Mouse (Mus musculus) heart, embryonic 15.5 days (tissue): Measurements from ENCODE around the gene Dqx1. TPM values are rescaled to one million over a fixed set of nuclear protein-coding genes. Genes with fewer than 3 reads are reported as not detected.

Experiments
- ATAC-seq: fragments of 200-750 bp; cut with Nextera tagmentation; replicated peaks from 2 replicates; pipeline ENCODE4 v1.8.0; 2017; ENCODE audit warnings: low read depth, moderate TSS enrichment; ENCODE audit not compliant: insufficient number of reproducible peaks, insufficient read depth, low FRiP score
- H3K27ac ChIP-seq: fragments of 300-500 bp; sonication (generic); 2 replicates; pipeline ENCODE4 v1.5.1; 2015; ENCODE audit warnings: mild to moderate bottlenecking, inconsistent platforms
- H3K27me3 ChIP-seq: fragments of 300-500 bp; sonication (generic); 2 replicates; pipeline ENCODE4 v1.6.1; 2015; ENCODE audit warnings: inconsistent platforms
- H3K36me3 ChIP-seq: fragments of 300-500 bp; sonication (generic); 2 replicates; pipeline ENCODE4 v1.6.1; 2015; ENCODE audit warnings: mild to moderate bottlenecking, inconsistent platforms
- H3K4me1 ChIP-seq: fragments of 300-500 bp; sonication (generic); replicated peaks from 2 replicates; pipeline ENCODE4 v1.6.1; 2015; ENCODE audit warnings: inconsistent platforms
- H3K4me2 ChIP-seq: fragments of 300-500 bp; sonication (generic); 2 replicates; pipeline ENCODE4 v1.6.1; 2015; ENCODE audit warnings: inconsistent platforms, mild to moderate bottlenecking, moderate library complexity
- H3K4me3 ChIP-seq: fragments of 300-500 bp; sonication (generic); 2 replicates; pipeline ENCODE4 v1.5.1; 2015; ENCODE audit warnings: mild to moderate bottlenecking, inconsistent platforms
- H3K9ac ChIP-seq: fragments of 300-500 bp; sonication (generic); 2 replicates; pipeline ENCODE4 v1.6.1; 2015; ENCODE audit warnings: mild to moderate bottlenecking, inconsistent platforms
- H3K9me3 ChIP-seq: fragments of 300-500 bp; sonication (generic); replicated peaks from 2 replicates; pipeline ENCODE4 v1.6.1; 2016; ENCODE audit warnings: inconsistent platforms
- WGBS: fragments of 180-500 bp; shearing (Covaris S2); methylation state at CpG from one replicate; pipeline ENCODE4 v1.1.7; 2015; ENCODE audit warnings: mixed read lengths; 5-methylcytosine and 5-hydroxymethylcytosine counted together
- microRNA counts: library from miRNA; unstranded; fragments of <30 nt; microRNA quantifications from one replicate; lab custom pipeline; 2016
- microRNA-seq: library from miRNA; unstranded; fragments of <30 nt; microRNA quantifications from one replicate; pipeline ENCODE4, GENCODE M21; 2016
- polyA plus RNA-seq: library from polyadenylated mRNA; unstranded; fragments of >200 nt; fragmentation: Nextera tagmentation; extraction: Ambion mirVana; gene quantifications from 2 replicates; pipeline ENCODE4 v1.2.1, GENCODE M21; 2015

Dqx1 gene
- polyA plus RNA-seq, 1 experiment from 2014 or later: 0.28 TPM

DNA sequence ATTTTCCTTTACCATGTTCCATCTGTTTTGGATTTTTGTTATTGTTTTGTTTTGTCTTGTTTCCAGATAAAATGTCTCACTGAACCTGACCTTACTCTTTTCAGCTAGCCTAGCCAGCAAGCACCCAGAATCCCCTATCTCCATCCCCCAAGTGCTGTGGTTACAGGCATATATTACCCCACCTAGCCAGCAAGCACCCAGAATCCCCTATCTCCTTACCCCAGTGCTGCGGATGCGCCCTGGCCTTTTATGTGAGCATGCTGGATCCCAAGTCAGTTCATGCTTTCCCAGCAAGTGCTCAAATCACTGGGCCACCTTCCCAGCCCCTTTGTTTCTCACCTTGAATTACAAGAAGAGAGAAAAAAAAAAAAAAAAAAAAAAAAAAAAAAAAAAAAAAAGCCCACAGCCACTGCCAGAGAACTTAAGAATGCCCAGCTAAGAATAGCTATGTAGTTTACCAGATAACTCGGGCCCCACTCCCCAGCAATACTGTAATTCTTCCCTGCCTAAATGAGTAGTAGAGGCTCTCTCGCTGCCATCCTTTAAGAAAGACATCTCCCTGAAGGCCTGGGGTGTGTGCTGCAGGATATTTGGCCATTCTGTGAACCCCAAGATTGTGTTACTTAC, 54.0 kb downstream of the Dqx1 start:
- WGBS: 71% methylated on average over 4 of the region's 4 CpGs
- H3K9ac ChIP-seq: no peak overlapping the region

DNA sequence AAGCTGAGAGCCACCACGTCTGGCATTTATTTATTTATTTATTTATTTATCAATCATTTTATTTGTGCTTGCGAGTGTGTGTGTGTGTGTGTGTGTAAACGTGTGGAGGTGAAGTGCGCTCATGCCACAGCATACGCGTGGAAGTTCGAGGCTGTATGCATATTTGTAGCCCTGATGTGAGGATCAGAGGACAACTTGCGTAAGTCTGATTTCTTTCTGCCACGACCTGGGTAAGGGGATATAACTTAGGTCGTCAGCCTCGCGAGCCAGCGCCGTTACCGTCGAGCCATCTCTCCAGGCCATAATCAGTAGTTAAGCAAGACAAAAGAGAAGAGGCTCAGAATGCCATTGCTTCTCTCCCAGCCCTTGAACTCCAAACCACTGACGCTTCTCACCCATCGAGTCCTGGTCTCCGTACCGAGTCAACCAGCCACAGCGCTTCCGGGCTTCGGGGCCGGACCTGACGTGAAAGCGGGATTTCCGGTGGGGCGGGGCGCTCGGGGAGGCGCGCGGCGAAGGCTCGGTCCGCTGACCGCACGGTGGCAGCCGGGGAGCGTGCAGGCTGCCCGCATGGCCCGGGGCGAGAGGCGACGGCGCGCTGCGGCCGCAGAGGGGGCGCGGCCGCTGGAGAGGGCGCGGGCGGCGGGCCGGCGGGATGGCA, 57.5 kb downstream of the Dqx1 start, which contains the start of gene Mogs:
Gene Mogs, plus strand, starts transcription at position 486 of the 661 bp plus-strand sequence.
- H3K9me3 ChIP-seq: no peaks in the 10 kb centered on the region
- peak within 1 kb of the TSS; percentile 94 for H3K4me2 ChIP-seq
- H3K4me3 ChIP-seq: peak within 1 kb of the TSS; percentile 84
- peaks cover 43% of the 10 kb centered on the region for H3K4me1 ChIP-seq
- WGBS: under 1% methylated on average over 46 of the region's 58 CpGs
- no peaks in the 10 kb centered on the region for H3K27me3 ChIP-seq
- peak; percentile 91 for ATAC-seq
- peaks cover 15% of the 10 kb centered on the region; the same call in 1 of the 2 replicates for H3K36me3 ChIP-seq
- peak within 1 kb of the TSS; percentile 78 for H3K27ac ChIP-seq
- peak within 1 kb of the TSS; percentile 83 for H3K9ac ChIP-seq

More for the DNA sequence above, 54.0 kb downstream of the Dqx1 start:
- no peak for ATAC-seq
- H3K9me3 ChIP-seq: no peaks in the 10 kb centered on the region
- H3K36me3 ChIP-seq: peaks cover 10% of the 10 kb centered on the region; the same call in 1 of the 2 replicates
- H3K4me1 ChIP-seq: peaks cover 49% of the 10 kb centered on the region
- peak overlapping the region; percentile 51 for H3K27ac ChIP-seq
- H3K27me3 ChIP-seq: no peaks in the 10 kb centered on the region
- no peak overlapping the region for H3K4me2 ChIP-seq
- H3K4me3 ChIP-seq: no peak overlapping the region

DNA sequence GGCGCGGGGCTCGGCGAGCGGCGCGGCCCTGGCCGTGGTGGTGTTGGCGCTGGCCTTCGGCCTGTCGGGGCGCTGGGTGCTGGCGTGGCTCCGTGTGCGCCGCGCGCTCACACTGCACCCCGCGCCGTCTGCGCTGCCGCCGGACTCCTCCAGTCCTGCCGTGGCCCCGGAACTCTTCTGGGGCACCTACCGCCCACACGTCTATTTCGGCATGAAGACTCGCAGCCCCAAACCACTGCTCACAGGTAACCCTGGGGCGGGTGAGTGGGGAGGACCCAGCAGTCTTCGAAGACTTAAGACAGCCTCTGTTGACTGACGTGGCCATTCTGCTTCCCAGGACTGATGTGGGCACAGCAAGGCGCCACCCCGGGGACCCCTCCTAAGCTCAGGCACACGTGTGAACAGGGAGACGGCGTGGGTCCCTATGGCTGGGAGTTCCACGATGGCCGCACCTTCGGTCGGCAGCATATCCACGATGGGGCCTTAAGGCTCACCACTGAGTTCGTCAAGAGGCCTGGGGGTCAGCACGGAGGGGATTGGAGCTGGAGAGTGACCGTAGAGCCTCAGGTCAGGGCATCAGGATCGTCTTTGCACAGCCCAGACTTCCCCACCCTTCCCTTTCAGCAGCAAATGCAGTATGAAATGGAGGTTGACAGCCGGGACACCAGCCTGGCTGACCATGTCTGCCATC, 58.2 kb downstream of the Dqx1 start:
- peaks cover 46% of the 10 kb centered on the region for H3K4me1 ChIP-seq
- WGBS: under 1% methylated on average over 40 of the region's 48 CpGs
- H3K9ac ChIP-seq: peak overlapping the region; percentile 83
- no peaks in the 10 kb centered on the region for H3K27me3 ChIP-seq
- H3K4me3 ChIP-seq: peak overlapping the region; percentile 84
- peak overlapping the region; percentile 78 for H3K27ac ChIP-seq
- H3K4me2 ChIP-seq: peak overlapping the region; percentile 94
- ATAC-seq: no peak
- peaks cover 15% of the 10 kb centered on the region; the same call in 1 of the 2 replicates for H3K36me3 ChIP-seq
- H3K9me3 ChIP-seq: no peaks in the 10 kb centered on the region

DNA sequence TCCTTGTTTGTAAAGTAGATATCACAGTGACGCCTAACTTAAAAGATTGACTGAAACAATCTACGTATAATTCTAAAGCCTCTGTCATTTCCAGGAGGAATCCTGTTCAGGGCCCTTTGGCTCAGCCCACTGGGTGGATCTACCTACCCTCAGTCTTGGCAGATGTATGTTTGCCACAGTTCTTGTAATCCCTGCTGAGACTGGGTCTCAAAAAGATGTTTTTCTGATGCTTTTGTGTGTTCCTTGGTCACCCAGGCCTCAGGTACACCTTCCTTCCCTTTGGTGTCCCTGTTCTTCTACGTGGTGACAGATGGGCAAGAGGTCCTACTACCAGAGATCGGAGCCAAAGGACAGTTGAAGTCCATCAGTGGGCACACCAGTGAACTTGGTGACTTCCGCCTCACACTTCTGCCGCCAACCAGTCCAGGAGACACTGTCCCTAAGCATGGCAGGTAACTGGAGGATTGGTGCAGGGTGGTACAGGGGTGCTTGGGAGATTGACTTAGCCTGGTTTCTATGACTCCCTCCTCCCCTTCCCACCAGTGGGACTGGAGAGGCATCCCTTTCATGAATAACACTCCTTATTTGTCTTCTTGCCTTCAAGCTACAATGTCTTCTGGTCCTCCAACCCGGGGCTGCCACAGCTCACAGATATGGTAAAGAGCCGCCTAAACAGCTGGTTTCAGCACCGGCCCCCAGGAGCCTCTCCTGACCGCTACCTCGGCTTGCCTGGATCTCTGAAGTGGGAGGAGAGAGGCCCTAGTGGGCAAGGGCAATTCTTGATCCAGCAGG, 58.9 kb downstream of the Dqx1 start:
- ATAC-seq: no peak
- 68% methylated on average over 11 of the region's 11 CpGs for WGBS
- H3K27ac ChIP-seq: no peak overlapping the region

More for the DNA sequence above, 58.9 kb downstream of the Dqx1 start:
- no peaks in the 10 kb centered on the region for H3K27me3 ChIP-seq
- H3K4me3 ChIP-seq: peak overlapping the region; percentile 84
- peaks cover 12% of the 10 kb centered on the region; the same call in 1 of the 2 replicates for H3K36me3 ChIP-seq
- H3K9me3 ChIP-seq: no peaks in the 10 kb centered on the region
- peak overlapping the region; percentile 83 for H3K9ac ChIP-seq
- H3K4me2 ChIP-seq: peak overlapping the region; percentile 94
- peaks cover 44% of the 10 kb centered on the region for H3K4me1 ChIP-seq

MicroRNA genes within 50 kb of the gene (microRNA counts, 519-probe panel; counts per million panel counts)
- microRNA mmu-miR-3470a+mmu-miR-3470b (lab: Ali Mortazavi, UCI): 1,589 counts per million, percentile 9 among the panel's probes with 10 or more counts

Small RNAs within 50 kb of the gene (microRNA-seq; reads per million reads assigned to microRNA genes)
- gene Mir3470a: not detected
- 0.84 reads per million for gene Mir7040

Other genes starting within 250 kb of the Dqx1 start
- gene Sema4f, start 118.1 kb upstream of the Dqx1 start, polyA plus RNA-seq: 0.37 and 1.1 TPM in 2 replicates
- 0.57 and 1.0 TPM in 2 replicates for gene M1ap, start 110.9 kb upstream of the Dqx1 start, polyA plus RNA-seq
- 7.1 and 10.8 TPM in 2 replicates for gene Dok1, start 24.4 kb upstream of the Dqx1 start, polyA plus RNA-seq
- 7.5 and 11.9 TPM in 2 replicates for gene Loxl3, start 23.7 kb upstream of the Dqx1 start, polyA plus RNA-seq
- gene Aup1, start 3.3 kb upstream of the Dqx1 start, polyA plus RNA-seq: 110 and 136 TPM in 2 replicates
- 71.2 and 83.4 TPM in 2 replicates for gene Htra2, start 2.6 kb upstream of the Dqx1 start, polyA plus RNA-seq
- gene Tlx2, start 12.4 kb downstream of the Dqx1 start, polyA plus RNA-seq: 0.37 and 1.5 TPM in 2 replicates
- gene Pcgf1, start 20.0 kb downstream of the Dqx1 start, polyA plus RNA-seq: 13.8 and 18.6 TPM in 2 replicates
- 0.42 and 0.48 TPM in 2 replicates for gene Lbx2, start 28.5 kb downstream of the Dqx1 start, polyA plus RNA-seq
- 2.3 and 2.4 TPM in 2 replicates for gene Ccdc142, start 43.8 kb downstream of the Dqx1 start, polyA plus RNA-seq
- gene Gm42688, start 43.8 kb downstream of the Dqx1 start, polyA plus RNA-seq: 1.9 and 2.6 TPM in 2 replicates
- gene Mrpl53, start 51.2 kb downstream of the Dqx1 start, polyA plus RNA-seq: 136 and 164 TPM in 2 replicates
- gene Mogs, start 57.7 kb downstream of the Dqx1 start, polyA plus RNA-seq: 17.6 and 27.8 TPM in 2 replicates
- gene Wbp1, start 63.7 kb downstream of the Dqx1 start, polyA plus RNA-seq: 81.9 and 99.5 TPM in 2 replicates
- 7.4 and 9.2 TPM in 2 replicates for gene Ino80b, start 67.6 kb downstream of the Dqx1 start, polyA plus RNA-seq
- gene Rtkn, start 77.6 kb downstream of the Dqx1 start, polyA plus RNA-seq: 19.3 and 26.2 TPM in 2 replicates
- gene Wdr54, start 98.6 kb downstream of the Dqx1 start, polyA plus RNA-seq: 3.4 and 4.3 TPM in 2 replicates
- gene 1700003E16Rik, start 98.6 kb downstream of the Dqx1 start, polyA plus RNA-seq: 0.91 and 1.6 TPM in 2 replicates
- 60.3 and 82.8 TPM in 2 replicates for gene Dctn1, start 108.1 kb downstream of the Dqx1 start, polyA plus RNA-seq
- 0.22 and 0.28 TPM in 2 replicates for gene Slc4a5, start 162.0 kb downstream of the Dqx1 start, polyA plus RNA-seq